Mouse (Mus musculus) megakaryocyte, adult 5-6 weeks (primary cell): Measurements from ENCODE around the gene Mllt3. TPM values are rescaled to one million over a fixed set of nuclear protein-coding genes. Genes with fewer than 3 reads are reported as not detected.
"Not testable (repeated sequence)": the region's sequence is repeated elsewhere in the genome, so short reads cannot be mapped to it uniquely, and the experiment has no call there.

Source experiments
- ATAC-seq: 2 replicates; pipeline ENCODE4 v1.8.0; 2016; ENCODE audit warnings: mild to moderate bottlenecking, inconsistent platforms; ENCODE audit not compliant: poor library complexity, severe bottlenecking
- total RNA-seq, 2 experiments: library from RNA; stranded (forward) in 1 of 2; stranded (reverse) in 1 of 2; fragments of 153-499, 151-499 nt in 1 of 2; fragments of 221-1000, 200-1000 nt in 1 of 2; gene quantifications; 2 replicates each; pipeline versions ENCODE4 v1.2.3 to v1.2.4; 2015 to 2017

Gene Mllt3
- total RNA-seq, 2 experiments from 2014 or later, result 7.3 to 8.1 TPM

GRCm38 (mm10) chr4:88015261-88015660 lies 17.9 kb downstream of the Mllt3 start:
- ATAC-seq, result no peak

- ATAC-seq, result no peak
Observed at GRCm38 (mm10) chr4:88012774-88013173, 20.4 kb downstream of the Mllt3 start.

- ATAC-seq, result no peak
Observed at GRCm38 (mm10) chr4:88011870-88012572, 21.1 kb downstream of the Mllt3 start.

- ATAC-seq, result peak; percentile 43
Observed at GRCm38 (mm10) chr4:88010441-88010840, 22.7 kb downstream of the Mllt3 start.

GRCm38 (mm10) chr4:88005801-88006200 lies 27.4 kb downstream of the Mllt3 start:
- ATAC-seq, result peak; percentile 83

GRCm38 (mm10) chr4:88003159-88003948 lies 29.8 kb downstream of the Mllt3 start:
- ATAC-seq, result peak; percentile 51

GRCm38 (mm10) chr4:87991710-87992109 lies 41.5 kb downstream of the Mllt3 start:
- ATAC-seq, result no peak

- ATAC-seq, result no peak
Observed at GRCm38 (mm10) chr4:87990940-87991339, 42.2 kb downstream of the Mllt3 start.

- ATAC-seq, result no peak
Observed at GRCm38 (mm10) chr4:87985281-87985680, 47.9 kb downstream of the Mllt3 start.

GRCm38 (mm10) chr4:87984589-87984988 lies 48.6 kb downstream of the Mllt3 start:
- peak; percentile 41 for ATAC-seq

- no peak for ATAC-seq
Observed at GRCm38 (mm10) chr4:87984091-87984490, 49.1 kb downstream of the Mllt3 start.

- ATAC-seq, result no peak
Observed at GRCm38 (mm10) chr4:87982578-87982977, 50.6 kb downstream of the Mllt3 start.

- no peak for ATAC-seq
Observed at GRCm38 (mm10) chr4:87977820-87978448, 55.2 kb downstream of the Mllt3 start.

- ATAC-seq, result no peak
Observed at GRCm38 (mm10) chr4:87965836-87966235, 67.3 kb downstream of the Mllt3 start.

- not testable (repeated sequence) for ATAC-seq
Observed at GRCm38 (mm10) chr4:87964890-87965289, 68.3 kb downstream of the Mllt3 start.

GRCm38 (mm10) chr4:87963773-87964076 lies 69.4 kb downstream of the Mllt3 start:
- ATAC-seq, result peak; percentile 75

GRCm38 (mm10) chr4:87963055-87963772 lies 70.0 kb downstream of the Mllt3 start:
- ATAC-seq, result no peak

GRCm38 (mm10) chr4:87961872-87962271 lies 71.3 kb downstream of the Mllt3 start:
- ATAC-seq, result no peak

- no peak for ATAC-seq
Observed at GRCm38 (mm10) chr4:87957852-87958251, 75.3 kb downstream of the Mllt3 start.

- ATAC-seq, result peak; percentile 90
Observed at GRCm38 (mm10) chr4:87957198-87957597, 76.0 kb downstream of the Mllt3 start.

GRCm38 (mm10) chr4:87955132-87955531 lies 78.0 kb downstream of the Mllt3 start:
- ATAC-seq, result no peak
